Mouse (Mus musculus) embryo, embryonic 11 days (tissue): ENCODE measurements around the gene Nup62.
A peak's percentile ranks its signal among the peaks of the same experiment; 100 is the strongest.

Experiments
- DNase-seq: peaks from one replicate; pipeline ENCODE4 v3.0.0-alpha.2; 2015

Gene Nup62

DNA sequence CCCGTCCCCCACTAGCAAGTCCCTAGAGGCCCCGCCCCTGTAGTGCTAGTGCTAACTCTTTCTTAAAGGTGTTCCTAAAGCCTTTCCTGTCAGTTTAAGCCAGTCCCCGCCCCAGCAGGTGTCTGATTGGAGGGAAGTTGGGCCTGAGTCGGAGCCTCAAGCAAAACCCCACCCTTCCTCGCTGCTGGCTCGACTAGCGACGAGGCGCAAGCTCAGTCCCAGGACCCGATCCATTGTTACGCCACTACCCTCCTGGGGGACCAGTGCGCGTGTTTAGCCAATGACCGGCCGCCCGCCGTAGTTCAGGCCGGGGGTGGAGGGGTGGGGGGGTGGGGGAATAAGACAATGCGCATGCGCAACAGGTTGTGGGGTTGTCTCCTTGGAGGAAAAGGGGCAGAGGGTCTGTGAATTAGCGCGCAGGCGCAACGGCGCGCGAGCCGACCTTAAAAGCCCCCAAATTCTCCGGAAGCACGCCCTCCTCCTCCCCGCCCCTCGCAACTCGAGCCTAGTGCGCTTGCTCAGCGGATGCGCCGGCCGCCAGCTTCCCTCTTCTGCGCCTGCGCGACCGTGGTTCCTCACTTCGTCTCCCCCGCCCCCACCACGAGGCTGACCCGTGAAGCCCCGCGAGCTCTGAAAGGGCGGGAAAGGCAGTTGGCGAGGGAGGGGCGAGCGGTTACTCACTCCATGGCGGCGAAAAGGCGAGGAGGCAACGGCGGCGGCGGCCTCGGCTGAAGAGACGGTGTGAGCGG, at the start of gene Nup62, which contains the start of gene Il4i1:
Nup62 (plus strand) TSS at position 368 of the 749 bp plus-strand sequence.
Il4i1 (plus strand) TSS at position 667 of the 749 bp plus-strand sequence.
- DNase-seq, result peak; percentile 100

DNA sequence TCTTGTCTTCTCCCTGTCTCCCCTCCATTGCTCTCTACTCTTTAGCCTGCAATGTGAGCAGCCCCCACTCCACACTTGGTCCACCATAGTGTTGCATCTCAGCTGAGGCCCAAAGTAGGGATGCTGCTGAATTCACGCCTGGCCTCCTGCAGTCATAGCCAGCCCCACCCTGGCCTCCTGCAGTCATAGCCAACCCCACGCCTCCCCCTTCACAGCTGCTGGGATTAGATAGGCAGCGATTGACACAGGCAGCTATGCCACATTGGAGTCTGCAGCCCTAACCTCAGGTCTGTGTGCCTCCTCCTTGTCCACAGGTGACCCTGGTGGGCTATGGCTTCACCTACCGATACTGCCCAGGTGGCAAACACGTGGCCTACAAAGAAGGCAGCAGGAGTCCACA, 47.8 kb upstream of the Nup62 start:
- DNase-seq, result no peak

DNA sequence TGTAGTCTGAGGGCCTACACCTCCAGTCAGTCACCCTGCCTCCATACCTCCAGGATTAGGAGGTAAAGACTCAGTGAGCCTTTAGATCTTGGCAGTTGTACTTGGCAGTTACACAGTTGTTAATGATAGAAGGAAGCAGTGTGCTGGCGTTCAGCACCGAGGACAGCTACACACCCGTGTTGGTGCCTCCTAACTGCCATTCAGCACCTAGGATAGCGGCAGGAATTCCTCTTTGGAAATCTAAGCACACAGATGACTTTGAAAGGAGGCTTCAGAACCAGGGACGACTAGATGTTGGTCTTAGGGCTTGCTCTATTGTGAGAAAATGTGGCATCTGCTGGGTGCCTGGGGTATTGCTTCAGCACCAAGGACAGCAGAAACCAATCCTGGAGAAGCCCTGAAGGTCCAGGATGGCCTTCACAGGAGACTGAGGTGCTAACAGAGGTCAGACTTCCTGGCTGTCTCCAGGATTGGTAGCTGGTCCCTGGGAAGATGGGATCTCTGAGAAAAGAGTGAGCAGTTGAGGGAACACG, 45.8 kb upstream of the Nup62 start:
- DNase-seq, result peak; percentile 89

DNA sequence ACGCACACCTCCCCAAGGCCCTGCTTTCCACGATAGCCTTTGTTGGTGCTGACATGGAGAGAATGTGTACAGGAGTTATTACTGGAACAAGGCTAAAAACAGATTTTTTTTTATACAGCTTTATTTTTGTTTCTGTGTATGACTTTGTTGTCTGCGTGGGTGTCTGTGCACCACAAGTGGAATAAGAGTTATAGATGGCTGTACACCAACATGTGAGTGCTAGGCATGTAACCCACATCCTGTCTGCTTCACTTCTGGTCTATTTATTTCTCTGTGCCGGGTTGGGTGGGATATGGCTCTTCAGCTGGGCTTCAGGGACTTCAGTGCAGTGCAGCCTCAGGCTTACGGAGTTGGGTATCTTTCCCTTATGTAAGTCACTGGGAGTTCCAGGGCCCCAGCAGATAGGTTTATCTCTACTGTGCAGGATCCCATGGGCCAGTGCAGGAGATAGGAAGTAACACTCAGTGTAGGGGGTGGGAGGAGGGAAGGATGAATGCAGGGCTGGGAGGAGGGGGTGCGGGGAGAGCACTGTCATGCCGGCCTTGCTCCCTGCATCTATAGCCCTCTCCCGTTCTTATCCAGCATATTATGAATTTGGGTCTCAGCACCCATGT, 43.2 kb upstream of the Nup62 start:
- no peak for DNase-seq

DNA sequence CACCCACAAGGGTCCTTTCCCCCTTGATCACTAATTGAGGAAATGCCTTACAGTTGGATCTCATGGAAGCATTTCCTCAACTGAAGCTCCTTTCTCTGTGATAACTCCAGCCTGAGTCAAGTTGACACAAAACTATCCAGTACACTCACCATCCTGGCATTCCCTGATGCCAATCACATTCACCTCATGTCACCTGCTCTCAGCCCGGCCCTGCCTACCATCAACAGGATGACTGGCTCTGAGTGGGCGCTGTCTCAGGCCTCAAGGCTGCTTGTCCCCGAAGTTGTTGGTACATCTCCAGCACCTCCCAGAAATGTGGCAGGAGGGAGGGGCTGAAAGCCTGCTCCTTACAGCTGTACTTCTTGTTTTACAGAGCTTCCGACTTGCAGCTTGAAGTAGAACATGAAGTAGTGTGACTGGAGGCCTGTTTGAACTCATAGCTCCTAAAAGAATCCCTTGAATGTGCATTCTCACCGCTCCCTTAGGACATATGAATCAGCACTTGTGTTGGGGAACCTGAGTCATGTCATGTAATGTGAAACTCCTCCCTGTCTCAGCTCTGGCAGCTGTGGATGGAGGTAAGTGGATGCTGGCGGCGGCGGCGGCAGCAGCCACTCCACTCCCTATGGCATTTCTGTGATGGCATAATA, 38.9 kb upstream of the Nup62 start:
- DNase-seq, result no peak

DNA sequence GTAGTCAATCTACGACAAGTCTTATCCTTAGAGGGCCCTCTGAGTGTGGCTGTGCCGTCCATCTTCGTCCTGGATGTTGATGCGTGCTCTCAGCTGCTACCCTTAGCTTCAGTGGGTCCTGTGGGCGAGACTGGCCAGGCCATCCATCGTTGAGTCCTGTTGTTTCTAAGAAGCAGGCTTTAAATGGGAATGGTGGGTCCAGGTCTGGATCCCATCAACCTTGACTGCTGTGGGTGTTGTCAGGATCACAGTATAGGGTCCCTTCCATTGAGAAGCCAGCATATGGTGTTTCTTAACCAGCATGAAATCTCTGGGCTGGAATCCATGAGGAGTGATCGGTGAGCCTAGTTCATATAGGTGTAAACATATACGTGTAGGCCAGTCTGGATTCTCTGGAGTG, 35.8 kb upstream of the Nup62 start:
- DNase-seq, result no peak

DNA sequence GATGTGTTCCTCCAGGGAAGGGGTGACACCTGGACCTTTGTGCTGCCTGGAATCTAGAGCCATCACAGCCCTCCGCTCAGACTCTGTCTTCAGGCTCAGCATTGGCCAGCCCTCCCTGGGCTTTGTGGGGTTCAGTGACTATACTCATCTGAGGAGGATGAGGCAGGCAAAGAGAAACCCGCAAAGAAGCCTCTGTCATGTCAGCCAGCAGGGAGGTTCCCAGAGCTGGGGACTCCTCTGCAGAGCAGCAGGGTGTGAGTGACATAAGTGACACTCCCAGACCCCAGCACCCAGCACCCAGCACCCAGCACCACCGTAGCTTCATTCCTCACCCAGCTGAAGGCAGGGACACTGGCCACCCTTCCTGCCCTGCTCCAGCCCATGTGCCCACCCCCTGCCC, 26.4 kb upstream of the Nup62 start:
- DNase-seq, result no peak

DNA sequence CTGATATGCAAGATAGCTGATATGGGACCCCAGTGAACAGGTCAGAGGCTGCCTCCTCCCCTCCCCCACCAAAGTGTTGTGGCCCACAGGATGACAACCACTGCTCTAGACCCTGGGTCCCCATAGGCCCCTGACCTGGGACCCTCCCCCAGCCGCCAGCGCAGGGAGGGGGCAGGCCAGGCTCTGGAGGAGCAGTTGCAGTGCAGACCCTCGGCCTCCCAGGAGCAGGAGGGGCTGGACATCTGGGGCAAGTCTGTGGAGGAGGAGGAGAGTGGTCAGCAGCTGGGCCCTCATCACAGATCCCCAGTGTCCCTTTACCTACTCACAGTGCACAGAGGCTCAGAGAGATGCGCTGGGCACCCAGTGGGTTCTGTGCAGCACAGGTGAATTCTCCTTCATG, 25.8 kb upstream of the Nup62 start:
- no peak for DNase-seq

DNA sequence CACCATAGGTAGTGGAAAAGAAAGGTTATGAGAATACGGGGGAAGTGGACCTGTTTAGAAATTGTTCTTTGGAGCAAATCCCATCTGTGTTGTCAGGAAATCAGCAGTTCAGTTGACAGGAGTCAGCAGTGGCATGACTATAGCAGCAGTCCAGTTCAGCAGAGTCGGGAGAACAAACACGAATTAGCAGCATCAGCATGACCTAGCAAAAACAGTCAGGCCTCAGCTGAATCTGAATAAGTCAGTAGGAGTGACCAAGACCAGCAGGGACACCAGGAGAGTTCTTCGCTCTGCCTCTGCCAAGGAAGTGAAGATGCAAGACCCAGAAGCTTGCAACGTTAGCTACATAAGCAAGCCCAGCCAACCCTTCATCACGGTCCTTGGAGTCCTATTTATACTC, 23.1 kb upstream of the Nup62 start:
- no peak for DNase-seq

DNA sequence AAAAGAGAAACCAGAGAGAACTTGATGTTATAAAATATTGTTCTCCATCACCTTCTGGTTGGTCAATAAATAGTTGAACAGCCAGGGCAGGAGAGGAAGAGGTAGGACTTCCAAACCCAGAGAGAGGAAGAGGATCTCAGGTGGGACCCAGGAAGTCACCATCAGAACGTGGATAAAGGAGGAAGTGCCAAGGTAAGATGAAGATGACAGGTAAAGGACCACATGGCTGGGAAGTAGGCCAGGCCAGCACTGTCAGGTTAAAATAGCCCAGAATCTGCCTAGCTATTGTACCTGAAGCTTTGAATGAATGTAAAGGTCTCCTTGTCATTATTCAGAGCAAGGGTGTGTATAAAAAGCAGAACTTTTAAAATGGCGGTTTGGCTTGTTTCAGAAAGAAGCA, 7.0 kb upstream of the Nup62 start:
- DNase-seq, result no peak

DNA sequence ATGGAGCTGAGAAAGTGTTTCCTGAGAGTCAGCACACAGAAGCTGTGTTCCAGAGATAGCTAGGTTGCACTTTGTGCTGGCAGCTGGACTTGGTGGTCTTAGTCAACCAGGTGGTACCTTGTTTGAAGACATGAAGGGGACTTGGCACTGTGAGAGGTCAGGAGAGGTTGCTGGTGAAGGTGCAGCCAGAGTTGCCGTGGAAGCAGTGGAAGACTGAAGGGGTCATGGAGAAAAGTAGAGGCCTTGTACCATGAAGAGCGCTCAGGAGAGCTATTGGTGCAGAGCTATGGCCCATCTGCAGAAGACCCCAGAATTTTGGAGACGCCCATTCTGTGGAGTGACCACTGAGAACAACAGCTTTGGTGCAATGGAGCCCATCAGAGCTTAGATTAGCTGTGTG, 6.4 kb upstream of the Nup62 start:
- no peak for DNase-seq

DNA sequence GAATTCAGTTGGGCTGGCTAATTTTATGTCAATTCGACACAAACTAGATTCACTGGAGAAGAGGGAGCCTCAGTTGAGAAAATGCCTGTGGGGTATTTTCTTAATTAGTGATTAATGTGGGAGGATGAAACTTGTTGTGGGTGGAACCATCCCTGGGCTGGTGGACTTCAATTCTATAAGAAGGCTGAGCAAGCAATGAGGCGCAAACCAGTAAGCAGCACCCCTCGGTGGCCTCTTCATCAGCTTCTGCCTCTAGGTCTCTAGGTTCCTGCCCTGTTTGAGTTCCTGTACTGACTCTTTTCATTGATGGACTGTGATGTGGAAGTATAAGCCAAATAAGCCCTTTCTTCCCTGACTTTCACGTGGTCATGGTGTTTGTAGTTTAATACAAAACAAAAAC, 5.5 kb upstream of the Nup62 start:
- DNase-seq, result no peak

DNA sequence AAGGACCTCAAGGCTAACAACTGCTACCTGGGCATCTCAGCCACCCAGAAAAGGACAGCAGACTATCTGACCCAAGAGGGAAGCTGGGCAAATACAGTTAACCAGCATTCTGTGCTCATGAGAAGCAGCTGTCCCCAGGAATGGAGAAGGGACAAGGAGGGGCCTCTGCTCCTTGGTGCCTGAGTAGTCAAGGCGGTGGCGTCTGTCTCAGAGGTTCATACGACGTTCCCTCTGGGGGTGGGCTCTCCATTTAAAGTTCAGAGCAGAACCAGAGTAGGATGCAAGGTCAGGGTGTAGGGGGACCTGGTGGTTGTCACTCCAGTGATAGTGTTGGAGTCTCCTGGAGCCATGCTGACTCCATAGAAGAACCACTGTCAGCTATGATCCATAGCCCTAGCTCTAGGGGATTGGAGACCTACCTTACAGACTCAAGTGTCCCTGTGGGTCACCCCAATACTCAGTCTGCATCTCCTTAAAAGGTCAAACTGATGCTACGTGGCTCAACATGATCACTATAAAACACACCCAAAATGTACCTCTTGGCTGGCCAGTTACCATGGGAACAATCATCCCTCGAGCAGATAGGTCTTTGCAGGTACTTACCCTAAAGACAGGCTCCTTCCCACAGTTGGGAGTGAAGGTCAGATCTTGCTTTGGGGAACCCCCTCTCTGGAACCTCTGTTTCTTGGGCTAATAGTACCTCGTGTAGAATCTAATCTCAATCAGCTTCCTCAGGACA, 4.9 kb upstream of the Nup62 start:
- DNase-seq, result no peak

DNA sequence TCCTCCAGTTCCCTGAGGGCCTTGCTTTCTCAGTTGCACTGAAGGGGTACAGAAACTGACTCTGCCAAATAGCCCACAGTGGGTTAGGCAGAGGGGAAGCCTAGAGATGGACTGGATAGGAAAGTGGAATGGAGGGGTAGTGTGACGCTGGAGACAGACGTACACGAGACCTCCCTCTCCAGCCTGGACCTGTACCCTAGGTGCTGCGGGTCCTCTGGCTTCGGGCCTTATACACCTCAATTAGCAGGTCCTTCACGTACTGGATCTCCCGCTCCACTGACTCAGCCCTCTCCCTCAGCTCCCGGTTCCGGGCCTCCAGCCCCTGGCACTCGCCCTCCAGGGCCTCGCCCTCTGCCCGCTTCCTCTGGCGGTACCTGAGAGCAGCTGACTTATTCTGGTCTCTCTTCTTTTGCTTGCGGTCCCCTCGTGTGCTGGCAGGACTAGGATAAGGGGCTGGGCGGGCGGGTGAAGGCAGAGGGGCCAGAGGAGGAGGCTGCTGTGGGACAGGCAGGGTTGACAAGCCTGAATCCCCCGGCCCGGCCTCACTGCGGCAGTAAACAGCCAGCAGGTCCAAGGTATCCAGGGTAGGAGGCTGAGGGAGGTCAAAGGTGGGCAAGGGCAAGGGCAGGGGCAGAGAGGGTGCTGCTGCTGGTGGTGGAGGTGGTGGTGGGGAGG, 3.1 kb upstream of the Nup62 start:
- no peak for DNase-seq

DNA sequence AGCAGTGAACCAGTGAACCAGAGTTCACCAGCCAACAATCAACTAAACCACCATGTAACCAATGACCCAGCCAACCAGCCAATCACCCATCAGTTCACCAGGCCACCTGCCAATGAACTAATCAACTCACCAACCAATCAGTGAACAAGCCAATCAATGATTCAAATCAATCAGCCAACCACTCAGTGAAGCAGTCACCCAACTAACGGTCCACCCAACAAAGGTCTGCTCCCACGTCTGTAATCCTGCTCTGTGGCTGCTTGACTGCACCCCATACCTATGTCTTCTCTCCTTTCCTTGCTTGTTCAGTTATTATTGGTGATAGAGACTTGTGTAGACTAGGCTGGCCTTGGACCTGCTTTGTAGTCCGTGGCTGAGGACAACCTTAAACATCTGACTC, 1.9 kb upstream of the Nup62 start:
- no peak for DNase-seq

DNA sequence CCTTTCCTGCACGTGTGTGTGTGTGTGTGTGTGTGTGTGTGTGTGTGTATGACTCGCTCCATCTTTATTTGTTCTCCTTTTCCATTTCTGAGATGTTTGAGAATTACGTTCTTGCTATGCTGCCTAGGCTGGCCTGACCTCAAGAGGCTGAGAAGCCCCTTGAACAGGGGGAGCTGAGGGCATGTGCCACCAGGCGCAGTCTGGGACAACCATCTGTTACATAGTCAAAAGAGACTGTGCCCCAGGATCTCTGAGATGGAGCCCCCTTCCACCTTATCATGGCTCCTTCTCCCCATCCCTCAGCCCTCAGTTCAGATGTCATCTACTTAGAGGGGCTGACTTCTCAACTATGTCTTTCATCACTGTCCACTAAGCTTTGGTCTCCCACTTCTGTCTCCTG, 1.5 kb upstream of the Nup62 start:
- DNase-seq, result no peak

DNA sequence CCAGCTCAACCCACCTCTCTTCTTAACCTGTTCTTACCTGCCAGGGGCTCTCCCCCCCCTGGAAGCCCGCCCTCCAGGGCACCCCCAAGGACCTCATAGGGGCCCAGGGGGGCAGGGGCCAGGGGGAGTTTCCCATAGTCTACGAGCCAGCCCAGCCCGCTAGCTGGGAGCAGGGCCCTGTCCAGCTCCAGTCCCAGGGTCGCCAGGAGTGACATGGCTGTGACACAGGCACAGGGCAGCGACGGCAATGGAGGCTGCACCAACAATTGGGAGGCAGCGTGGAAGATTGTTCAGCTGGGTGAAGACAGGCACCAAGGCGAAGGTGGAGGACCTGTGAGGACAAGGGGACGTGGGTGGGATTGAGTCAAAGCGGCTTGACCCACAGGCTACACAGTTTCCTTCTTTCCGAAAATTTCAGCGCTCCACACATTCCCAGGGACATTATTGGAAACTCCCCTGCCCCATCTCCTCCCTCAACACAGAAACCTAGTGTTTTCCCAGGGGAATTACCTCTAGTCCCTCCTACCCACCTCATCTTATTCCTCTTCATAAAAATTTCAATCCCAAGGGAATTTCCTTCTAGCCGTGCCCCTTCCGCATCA, 835 bp upstream of the Nup62 start:
- peak; percentile 14 for DNase-seq

DNA sequence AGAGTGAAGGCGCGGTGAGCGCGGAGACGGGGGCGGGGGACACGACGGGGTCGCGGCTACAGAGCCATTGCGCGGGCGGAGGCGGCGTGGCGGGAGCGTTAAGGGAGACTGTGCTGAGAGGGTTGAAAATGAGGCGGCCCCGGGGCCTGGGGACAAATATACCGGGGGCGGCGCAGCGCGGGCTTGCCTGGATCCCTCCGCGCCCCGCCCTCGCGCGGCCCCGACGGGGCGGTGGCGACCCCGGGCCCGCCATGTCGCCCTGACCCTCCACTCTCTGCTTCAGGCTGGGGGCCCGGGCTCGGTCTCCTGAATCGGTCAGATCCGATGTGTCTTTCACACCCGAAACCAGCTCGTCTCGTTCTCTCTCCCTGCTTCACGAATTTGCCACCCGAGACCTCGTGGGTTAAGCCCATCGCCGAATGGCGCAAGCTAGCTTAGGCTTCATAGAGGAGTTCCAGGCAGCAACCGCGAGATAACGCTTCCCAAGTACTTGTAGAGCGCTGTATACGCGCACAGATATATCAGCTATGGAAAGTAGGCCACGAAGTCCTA, 658 bp downstream of the Nup62 start, which contains the start of gene Atf5:
Atf5 (minus strand) TSS at position 189 of the 552 bp plus-strand sequence.
- DNase-seq, result peak; percentile 79

DNA sequence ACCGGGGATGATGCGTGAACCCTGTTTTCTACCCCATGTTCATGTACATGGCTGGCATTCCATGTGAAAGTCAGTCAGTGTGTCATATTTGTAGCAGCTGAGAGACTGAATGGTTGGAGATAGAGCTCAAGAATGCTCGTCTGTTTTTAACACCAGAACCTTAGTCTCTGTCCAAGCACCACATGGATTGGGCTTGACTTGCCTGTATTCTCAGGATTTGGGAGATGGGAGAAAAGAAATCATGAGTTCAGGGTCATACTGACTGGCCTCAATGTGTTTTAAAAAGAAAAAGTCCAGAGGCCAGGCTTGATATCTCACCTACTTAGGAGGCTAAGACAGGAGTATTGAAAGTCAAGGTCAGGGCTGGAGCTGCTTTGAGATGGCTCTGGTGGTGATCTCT, 1.6 kb downstream of the Nup62 start:
- DNase-seq, result no peak

DNA sequence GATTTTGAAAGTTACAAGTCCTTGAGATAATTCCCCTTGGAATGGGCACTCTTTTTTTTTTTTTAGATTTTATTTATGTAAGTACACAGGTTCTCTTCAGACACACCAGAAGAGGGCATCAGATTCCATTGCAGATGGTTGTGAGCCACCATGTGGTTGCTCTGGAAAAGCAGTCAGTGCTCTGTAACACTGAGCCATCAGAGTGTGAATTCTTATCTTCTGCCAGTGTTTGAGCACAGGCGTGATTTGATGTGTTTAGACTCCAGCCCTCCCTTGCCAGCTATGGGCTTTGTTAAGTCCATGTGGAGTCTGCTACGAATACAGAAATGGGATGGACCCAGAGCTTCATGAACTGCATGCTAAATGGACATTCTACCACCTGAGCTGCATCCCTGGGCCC, 2.3 kb downstream of the Nup62 start:
- DNase-seq, result no peak

DNA sequence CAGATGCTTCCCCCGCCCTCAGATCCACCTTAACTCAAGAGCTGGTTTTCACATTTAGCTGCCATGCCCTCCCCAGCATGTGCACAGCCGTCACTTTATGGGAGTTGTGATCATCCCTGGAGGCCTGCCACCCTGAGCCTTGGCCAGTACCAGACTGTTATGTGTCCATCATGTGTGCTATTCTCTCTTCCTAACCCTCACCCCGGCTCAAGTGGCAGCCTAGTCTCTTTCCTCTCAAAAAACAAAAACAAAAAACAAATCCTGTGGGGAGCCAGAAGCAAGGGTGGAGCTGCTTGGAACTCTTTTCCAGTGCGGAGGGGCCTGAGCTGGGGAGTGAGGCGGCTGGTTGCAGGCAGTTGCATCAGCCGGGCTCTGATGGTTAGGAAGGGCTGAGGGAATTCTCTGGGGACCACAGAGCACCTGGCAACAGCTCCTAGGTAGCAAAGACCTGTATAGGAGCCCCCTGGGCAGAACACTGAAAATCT, 2.9 kb downstream of the Nup62 start:
- no peak for DNase-seq

DNA sequence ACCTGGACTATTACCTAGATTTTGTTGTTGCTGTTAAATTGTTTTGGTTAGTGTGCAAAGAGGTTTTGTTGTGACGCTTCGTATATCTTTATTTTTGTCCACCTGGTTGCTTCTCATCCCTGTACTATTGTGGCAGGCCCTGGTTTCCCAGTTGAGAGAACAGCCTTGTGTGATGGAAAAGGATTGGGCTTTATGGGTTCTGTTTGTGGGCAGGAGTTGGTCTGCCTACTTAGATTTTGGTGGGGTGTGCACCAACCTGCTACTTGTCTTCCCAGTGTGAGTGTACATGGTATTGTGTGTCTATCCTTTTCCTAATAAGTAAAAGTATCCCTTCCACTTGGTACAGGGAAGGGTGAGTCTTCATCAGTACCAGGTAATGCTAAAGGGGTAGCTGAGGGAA, 3.5 kb downstream of the Nup62 start:
- DNase-seq, result no peak
